Mouse (Mus musculus) mature B cell (primary cell): ENCODE measurements around the gene Arrb1.

Source experiments
- in situ Hi-C: fragments of 300-500 bp; cut with MboI; formaldehyde crosslinking; loops from 2 replicates; pipeline ENCODE4 v1.14.3; 2019

Arrb1 gene

DNA sequence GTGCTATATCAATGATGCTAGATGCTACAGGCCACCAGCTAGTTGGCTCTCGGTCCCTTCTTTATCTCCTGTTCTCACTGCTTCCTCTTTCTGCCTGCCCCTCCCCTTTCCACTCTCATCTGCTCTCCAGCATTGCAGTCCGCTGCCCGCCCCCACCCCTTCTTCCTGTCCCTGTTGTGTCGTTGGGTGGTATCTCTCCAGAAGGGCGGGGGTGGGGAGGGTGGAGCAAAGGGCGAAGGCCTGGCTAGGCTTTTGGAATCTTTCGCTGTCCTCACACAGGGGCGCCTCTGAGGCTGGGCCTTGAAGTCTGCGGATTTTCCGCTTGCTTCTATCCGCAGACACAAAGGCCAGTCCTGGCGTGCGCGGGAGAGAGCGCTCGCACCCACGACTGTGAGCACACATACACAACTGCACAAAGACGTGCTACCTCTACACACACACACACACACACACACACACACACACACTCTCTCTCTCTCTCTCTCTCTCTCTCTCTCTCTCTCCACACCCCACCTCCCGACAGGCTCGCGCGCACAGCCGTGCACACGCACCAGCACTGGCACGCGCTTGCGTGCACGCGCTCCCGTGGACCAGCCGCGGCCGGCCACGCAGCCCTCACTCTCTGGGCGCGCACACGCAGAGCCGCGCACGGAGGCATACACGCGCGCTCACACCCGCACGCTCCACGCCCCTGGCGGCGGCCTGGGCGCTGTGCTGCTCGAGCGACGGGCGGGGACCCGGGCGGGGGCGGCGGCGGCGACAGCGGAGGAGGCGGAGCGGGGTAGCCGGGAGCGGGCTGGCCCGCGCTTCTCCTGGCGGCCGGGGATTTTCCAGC lies at the start of gene Arrb1:
Gene Arrb1, plus strand, starts transcription at position 566 of the 835 bp plus-strand sequence.
- in situ Hi-C loops: no loop called here

DNA sequence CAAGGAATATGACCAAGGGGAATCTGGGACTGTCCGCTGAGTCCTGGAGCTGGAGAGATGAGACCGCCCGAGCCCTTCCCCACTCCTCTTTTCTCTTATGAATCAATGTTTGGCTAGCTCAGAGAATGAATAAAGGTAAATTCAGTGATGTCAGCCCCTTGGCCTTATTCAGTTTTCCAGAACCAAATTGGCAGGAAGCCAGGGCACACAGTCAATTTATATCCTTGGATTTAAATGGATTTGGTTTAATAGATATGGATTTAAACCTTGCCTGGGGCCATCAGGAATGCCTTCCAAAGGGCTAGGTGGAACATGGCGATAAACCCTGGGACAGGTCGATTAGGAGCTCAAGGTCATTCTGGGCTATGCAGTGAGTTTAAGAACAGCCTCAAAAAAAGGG lies 45.6 kb upstream of the Arrb1 start:
- in situ Hi-C loops: loop anchor here (10.0 to 25.0 kb wide), 2 partner anchors 105 to 323 kb away; no protein-coding TSS in a partner anchor

DNA sequence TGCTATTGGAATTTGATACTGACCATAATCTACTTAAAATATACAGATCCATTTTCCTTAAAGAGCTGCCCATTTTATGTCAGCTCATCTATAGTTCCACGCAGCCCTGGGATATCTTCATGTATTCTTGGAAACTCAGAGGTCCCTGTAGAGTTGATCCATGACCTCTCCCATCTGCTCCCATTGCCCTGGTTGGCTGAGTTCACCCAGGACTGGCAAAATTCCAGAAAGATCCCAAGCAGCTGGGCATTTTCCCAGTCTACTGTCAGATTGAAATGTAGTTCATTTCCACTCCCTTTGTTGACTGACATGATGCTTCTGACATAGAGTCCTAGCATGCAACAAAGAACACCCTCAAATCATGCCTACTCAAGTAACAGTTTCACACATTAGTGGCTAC lies 36.1 kb upstream of the Arrb1 start:
- in situ Hi-C loops: loop anchor here (10.0 to 25.0 kb wide), 2 partner anchors 96 to 313 kb away; no protein-coding TSS in a partner anchor

DNA sequence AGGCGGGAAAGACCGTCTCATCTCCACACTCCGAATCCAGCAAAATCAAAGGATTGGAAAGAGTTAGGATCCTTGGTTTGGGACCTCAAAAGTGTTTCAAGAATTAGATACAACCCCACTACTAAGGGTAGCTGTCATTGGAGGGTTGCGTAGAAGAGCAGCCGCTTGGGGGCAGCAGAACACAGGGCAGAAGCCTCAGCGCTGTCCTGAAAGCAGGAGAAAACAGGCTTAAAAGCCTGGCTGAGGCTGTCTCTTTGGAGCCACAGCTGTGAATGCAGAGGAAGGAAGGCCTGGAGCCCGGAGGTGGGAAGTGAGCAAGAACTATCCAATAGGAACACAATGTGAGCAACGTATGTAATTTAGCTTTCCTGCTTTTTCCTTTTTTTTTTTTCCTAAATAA lies 35.1 kb upstream of the Arrb1 start:
- in situ Hi-C loops: no loop called here

DNA sequence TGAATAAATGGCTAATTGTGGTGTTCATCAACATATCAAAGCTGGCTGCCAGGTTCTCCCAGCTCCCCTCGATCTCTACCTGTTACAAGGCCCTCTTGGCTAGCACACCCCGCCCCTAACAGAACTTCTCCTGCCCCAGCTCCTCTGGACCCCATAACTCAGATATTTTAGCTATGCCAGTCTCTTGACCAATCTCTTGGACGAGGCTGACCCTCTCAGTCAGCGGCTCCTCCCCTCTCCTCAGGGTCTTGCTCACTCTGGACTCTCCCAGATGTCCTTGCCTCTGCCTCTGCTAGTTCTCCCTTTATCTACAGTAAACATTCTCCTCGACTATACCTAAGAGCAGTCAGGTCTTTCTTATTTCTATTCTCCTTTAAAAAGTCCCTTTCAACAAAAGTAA lies 34.6 kb upstream of the Arrb1 start:
- in situ Hi-C loops: no loop called here

DNA sequence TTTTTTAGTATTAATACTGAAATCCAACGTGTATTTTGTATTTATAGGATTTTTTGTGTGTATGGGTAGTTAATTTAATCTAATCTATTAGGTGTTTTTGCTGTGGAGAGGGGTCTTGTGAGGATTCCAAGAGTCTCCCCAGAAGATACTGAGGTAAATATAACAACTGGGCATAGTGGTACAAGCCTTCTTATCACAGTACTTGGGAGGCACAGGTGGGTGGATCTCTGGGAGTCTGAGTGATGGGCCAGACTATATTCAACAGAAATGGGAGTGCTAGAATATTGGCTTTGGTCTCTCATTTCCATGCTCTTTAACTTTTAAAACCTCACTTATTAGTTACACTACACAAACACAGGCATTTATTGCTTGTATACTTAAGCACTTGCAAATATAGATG lies 34.1 kb upstream of the Arrb1 start:
- in situ Hi-C loops: no loop called here

DNA sequence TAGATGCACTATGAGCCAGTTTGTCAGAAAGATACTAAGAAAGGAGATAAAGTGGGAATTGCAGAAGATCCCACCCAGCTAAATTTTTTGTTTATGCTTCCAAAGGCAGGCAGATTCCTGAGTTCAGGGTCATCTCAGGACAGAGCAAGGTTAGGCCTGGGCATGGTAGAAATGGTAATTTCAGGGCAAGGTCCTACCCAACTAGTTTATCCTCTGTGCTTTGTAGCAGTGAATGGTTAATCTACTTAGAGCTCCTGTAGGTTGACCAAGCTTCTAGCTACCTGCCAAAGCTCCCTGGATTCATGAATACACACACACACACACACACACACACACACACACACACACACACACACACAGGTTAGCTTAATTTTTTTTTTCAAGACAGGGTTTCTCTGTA lies 30.7 kb upstream of the Arrb1 start:
- in situ Hi-C loops: no loop called here

DNA sequence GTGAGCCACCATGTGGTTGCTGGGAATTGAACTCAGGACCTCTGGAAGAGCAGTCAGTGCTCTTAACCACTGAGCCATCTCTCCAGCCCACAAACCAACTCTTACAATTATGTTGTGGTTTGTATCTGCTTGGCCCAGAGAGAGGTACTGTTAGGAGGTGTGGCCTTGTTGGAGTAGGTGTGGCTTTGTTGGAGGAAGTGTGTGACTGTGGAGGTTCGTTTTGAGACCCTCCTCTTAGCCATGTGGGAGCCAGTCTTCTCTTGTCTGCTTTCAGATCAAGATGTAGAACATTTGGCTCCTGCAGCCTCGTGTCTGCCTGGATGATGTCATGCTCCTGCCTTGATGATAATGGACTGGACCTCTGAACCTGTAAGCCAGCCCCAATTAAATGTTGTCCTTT lies 27.1 kb upstream of the Arrb1 start:
- in situ Hi-C loops: loop anchor here (5.0 kb wide), 1 partner anchor 44 kb away; no protein-coding TSS in a partner anchor

DNA sequence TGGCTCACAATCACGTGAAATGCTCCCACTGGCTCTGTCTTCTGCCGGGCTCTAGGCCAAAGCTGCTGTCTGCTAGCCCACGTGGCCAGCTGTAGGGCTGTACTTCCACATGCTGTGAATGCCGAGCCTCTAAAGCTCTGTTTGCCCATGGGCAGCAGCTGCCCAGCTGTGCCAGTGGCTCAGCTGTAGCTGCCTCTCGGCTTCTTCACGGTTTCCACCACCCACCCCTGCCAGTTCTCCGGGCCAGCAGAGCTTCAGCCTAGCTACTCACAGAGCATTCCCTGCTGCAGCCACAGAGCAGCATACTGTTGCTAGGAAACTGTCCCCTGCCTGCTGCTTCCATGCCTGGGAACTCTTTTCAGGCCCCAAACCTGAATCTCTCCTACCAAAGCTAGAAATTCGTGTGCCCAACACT lies 25.2 kb upstream of the Arrb1 start:
- in situ Hi-C loops: no loop called here

DNA sequence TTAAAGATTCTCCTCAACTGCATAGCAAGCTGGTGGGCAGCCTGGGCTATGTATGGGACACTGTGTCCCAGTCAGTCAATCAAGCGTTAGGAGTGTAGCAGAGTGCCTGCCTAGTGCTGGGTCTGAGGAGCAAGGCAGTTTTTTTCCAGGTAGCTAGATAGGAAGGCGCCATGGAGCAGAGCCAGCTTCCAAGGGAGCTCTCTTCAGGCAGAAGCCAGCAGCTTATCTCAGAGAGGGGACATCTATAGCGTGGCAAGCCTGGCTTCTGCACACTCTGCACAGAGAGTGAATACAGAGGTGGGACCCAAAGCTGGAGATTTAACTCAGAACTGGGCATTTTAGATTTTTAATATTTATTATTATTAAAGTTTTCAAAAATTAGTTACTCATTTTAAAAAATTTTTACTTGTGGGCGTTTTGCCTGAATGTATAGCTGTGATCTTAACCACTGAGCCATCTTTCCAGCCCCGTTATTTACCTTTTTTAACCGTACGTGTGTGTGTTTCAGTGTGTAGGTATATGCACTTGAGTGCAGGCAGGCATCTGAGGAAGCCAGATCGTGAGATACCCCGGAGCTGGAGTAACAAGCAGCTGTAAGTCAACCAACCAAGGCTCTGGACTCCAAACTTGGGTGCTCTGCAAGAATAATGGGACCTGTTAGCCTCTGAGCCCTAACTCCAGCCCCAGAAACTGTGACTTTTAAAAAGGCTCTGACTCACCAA lies 19.0 kb upstream of the Arrb1 start:
- in situ Hi-C loops: no loop called here

DNA sequence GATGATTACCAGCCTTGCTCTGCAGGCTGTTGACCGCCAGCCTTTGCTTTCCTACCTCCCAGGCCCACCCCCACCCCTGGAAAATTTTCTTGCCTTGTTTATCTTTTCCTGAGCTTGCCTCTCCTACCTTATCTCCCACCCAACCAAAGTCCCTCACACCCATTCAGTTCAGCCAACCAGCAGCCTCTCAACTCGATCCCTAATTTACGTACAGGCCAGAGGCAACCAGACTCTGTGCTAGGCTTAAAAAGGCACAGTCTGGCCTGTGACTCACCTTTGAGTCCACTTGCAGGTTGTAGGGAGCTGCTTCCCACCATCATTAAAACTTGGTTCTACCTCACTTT lies 18.5 kb upstream of the Arrb1 start:
- in situ Hi-C loops: no loop called here

DNA sequence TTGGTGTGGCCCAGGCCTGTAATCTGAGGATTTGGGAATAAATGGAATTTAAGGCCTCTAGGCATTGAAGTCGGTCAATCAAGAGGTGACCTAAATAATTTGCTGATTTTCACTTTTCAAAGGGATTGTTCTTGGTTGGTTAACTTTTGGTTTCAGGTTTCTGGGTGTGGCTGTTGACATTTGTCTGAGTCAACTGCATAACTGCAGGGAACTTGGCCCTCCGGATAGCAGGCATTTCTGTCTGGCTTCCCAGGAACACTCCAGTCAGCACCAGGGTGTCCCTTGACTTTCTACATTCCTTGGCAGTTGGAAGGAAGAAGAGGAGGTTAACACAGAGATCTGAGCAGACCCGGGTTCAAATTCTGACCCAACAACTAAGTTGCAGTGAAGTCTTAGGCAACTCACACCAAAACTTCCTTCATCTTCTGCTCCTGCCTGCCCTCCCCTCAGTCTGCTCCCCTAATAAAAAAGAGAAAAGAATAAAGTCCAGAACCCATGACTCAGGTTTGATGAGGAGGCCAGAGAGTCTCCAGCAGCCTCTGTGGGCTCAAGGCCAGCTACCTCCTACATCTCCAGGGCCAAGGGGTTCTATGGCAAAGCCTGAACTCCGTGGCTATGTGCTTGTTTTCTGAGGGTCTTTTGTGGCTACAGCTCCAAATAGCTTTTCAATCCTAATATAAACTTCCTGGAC lies 16.2 kb upstream of the Arrb1 start:
- in situ Hi-C loops: no loop called here

DNA sequence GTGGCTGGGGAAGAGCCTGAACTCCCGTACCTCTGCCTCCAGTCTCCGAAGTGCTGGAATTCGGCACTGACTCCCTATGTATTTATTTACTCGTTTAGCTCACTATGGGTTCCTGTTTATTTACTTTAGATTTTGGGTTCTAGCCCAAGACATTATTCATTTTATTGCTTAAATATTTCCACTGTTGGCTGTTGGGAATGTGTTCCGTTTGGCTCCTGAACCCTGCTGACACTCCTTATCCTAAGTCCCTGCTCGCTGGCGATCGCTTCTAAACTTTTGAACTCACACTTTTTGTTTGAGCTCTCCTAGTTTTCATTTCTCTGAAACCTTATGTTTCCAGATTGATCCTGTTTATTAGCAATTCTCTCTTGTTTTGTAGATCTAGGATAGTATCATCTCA lies 12.1 kb upstream of the Arrb1 start:
- in situ Hi-C loops: no loop called here

DNA sequence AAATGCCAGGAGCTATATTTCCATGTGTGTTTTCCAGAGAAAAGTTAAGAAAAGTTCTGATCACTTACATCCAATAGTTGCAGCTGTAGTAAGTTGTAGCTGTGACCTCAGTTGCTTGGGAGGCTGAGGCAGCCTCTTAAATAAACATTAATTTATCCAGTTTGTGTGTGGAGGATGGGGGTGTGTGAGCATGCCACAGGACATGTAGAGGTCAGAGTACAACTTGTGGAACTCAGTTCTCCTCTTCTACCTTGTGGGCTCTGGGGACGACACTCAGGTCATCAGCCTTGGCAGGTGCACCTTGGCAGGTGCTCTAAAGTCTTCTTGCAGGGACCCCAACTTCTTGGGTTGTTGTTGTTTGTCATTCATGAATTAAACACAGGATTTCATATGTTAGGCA lies 11.4 kb upstream of the Arrb1 start:
- in situ Hi-C loops: no loop called here

DNA sequence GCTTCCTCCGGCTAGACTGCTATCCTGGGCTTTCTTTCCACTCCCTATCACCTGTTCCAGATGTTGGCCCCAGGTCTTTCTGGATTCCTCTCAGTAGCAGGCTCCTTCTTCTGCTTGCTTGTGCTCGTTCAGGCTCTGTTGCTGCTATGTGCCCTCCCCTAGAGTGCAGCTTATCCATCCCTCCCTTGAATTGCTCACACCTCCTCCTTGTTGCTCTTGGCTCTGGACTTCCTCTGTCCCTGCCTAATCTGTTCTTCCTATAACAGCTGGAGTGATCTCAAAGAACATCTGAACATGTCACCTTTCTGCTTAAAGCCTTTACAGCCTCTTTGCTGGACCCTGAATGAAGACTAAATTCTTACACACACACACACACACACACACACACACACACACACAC lies 6.7 kb upstream of the Arrb1 start:
- in situ Hi-C loops: no loop called here

DNA sequence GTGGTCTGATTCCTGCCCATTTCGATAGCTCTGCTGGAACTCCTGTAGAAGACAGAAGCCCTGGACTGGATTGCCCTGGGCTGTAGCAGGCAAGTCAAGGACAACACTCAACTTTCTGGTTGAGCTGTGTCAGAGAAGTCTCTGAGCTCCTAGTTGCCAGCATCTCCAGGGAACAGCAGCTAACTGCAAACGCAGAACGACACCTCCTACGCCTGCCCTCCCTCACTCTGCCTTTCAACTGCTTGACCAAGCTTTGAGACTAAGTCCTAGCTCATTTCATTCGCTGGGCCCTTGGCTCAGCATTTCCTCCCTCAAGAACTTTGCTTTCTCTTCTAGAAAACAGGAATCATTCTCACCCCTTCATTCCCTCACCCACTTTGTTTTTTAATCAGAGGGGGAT lies 5.9 kb upstream of the Arrb1 start:
- in situ Hi-C loops: no loop called here

DNA sequence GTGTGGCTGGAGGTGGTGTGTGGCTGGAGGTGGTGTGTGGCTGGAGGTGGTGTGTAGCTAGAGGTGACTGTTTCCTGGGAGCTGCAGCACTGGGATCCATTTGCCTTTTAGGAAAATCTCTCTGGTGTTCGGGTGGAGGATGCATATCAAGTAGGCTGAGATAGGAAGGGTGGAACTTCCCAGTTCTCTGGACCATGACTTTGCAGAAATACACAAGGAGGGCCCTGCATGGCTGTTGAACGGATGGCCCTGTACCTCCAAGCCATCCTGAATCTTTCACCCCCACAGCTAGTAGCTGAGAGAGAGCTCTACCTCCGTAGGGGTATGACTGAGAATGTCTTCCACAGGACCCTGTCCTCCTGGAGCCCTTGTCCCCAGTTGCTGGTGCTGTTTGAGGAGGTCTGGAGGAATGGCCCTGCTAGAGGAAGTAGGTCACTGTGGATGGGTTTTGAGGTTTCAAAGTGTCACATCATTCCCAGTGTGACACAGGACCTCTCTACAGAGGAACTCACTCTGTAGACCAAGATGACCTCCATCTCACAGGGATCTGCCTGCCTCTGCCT lies 3.8 kb upstream of the Arrb1 start:
- in situ Hi-C loops: no loop called here

DNA sequence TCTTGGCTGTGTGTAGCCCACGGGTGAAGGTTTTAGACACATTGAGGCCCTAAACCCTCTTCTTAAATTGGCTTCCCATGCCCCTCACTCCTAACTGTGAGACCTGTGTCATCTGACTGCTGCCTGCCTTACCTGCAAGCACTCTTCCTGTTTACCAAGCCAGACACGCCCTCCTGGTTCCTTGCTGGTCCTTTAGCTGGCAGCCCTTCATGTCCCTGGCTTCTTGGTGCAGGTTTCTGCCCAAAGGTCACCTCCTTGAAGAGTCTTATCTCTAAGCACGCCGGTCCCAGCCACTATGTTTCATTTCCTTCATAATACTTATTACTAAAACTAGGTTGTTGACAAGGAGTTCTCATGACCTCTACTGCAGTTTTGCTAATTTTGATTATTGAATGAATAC lies 2.7 kb upstream of the Arrb1 start:
- in situ Hi-C loops: no loop called here

DNA sequence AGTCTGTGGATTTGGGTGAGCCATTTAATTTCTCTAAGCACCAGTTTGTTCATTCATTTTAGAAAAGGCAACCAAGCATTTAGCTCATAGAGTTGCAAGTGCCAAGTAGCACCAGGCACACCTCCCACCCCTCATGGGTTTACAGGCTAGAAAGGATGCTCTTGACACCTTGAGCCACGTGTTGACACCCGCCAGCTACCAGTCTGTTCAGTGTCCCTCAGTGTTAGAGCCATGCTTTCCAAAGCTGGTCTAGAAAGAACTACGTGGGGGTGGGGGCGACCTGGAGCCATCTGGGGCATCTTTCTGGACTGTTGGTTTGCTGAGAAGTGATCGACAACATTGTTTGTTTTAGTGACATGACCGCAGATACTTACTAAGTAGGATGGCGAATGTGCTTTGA lies 1.7 kb upstream of the Arrb1 start:
- in situ Hi-C loops: no loop called here

DNA sequence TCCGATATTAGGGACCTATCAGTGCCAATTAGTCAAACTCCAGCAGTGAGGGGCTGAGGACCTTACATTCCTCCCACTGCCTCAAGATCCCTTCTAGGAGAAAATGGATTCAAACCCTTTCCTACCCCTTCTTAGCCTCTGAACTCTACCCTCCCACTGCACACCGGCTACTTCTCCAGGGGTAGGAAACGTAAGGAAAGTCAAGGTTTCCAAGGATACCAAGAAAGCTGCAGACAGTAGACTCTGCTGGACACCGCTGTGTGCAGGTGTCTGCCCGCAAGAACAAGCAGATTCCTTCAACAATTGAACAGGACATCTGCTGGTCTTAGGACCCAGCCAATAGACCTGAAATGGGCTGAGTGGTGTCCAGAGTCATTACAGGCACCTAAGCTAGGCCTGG lies 765 bp upstream of the Arrb1 start:
- in situ Hi-C loops: no loop called here

DNA sequence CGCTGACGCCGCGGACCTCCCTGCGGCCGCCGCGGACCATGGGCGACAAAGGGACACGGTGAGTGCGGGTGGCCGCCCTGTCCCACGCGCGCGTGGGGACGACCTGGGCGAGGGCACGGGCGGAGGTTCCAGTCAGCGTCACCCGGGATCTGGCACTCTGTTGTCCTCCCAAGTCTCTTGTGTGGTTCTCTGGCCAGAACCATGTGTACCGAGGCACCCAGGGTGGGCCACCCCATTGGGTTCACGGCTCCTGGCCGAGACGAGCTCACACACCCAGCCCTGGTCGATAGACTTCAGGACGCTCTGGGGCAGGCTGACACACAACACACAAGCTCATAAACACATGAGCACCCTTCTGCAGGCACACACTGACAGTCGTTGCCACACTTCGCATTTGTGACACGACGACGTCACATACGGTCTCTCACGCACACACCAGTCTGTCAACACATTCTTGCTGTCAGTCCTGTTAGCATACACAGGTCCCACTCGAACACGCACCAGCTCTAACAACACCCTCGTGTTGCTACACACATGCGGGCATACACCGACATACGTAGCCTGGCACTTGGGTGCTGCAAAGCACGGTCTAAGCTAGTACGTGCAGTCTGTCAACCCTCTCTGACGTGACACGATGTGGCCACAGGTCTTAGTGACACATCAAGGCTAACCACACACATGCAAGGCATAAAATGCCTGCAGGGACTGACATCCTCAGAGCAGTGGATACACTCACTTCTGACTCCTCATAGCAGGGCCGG lies 655 bp downstream of the Arrb1 start:
- in situ Hi-C loops: no loop called here
